Mouse (Mus musculus) intestine, embryonic 15.5 days (tissue): ENCODE results near the gene Kif27. TPM values are rescaled to one million over a fixed set of nuclear protein-coding genes. Genes with fewer than 3 reads are reported as not detected.

ENCODE experiments used
- ATAC-seq: fragments of 200-750 bp; cut with Nextera tagmentation; 2 replicates; pipeline ENCODE4 v1.8.0; 2017; ENCODE audit warnings: moderate TSS enrichment, moderate library complexity
- H3K27ac ChIP-seq: fragments of 300-500 bp; sonication (generic); 2 replicates; pipeline ENCODE4 v1.5.1; 2015; ENCODE audit warnings: mild to moderate bottlenecking, inconsistent platforms
- H3K27me3 ChIP-seq: fragments of 300-500 bp; sonication (generic); replicated peaks from 2 replicates; pipeline ENCODE4 v1.6.1; 2015; ENCODE audit warnings: inconsistent platforms
- H3K36me3 ChIP-seq: fragments of 300-500 bp; sonication (generic); 2 replicates; pipeline ENCODE4 v1.6.1; 2015; ENCODE audit warnings: inconsistent platforms
- H3K4me1 ChIP-seq: fragments of 300-500 bp; sonication (generic); replicated peaks from 2 replicates; pipeline ENCODE4 v1.6.1; 2015; ENCODE audit warnings: inconsistent platforms
- H3K4me2 ChIP-seq: fragments of 300-500 bp; sonication (generic); replicated peaks from 2 replicates; pipeline ENCODE4 v1.6.1; 2015; ENCODE audit warnings: mild to moderate bottlenecking, inconsistent platforms
- H3K4me3 ChIP-seq: fragments of 300-500 bp; sonication (generic); replicated peaks from 2 replicates; pipeline ENCODE4 v1.5.1; 2015; ENCODE audit warnings: inconsistent platforms
- H3K9ac ChIP-seq: fragments of 300-500 bp; sonication (generic); 2 replicates; pipeline ENCODE4 v1.6.1; 2015; ENCODE audit warnings: inconsistent platforms
- H3K9me3 ChIP-seq: fragments of 300-500 bp; sonication (generic); 2 replicates; pipeline ENCODE4 v1.6.1; 2016; ENCODE audit warnings: inconsistent platforms
- WGBS: fragments of 180-500 bp; shearing (Covaris S2); methylation state at CpG from one replicate; pipeline ENCODE4 v1.1.7; 2015; 5-methylcytosine and 5-hydroxymethylcytosine counted together
- polyA plus RNA-seq: library from polyadenylated mRNA; unstranded; fragments of >200 nt; fragmentation: Nextera tagmentation; extraction: Ambion mirVana; gene quantifications from 2 replicates; pipeline ENCODE4 v1.2.1, GENCODE M21; 2015

Kif27 gene
- polyA plus RNA-seq, 1 experiment from 2014 or later, result 0.69 TPM

DNA sequence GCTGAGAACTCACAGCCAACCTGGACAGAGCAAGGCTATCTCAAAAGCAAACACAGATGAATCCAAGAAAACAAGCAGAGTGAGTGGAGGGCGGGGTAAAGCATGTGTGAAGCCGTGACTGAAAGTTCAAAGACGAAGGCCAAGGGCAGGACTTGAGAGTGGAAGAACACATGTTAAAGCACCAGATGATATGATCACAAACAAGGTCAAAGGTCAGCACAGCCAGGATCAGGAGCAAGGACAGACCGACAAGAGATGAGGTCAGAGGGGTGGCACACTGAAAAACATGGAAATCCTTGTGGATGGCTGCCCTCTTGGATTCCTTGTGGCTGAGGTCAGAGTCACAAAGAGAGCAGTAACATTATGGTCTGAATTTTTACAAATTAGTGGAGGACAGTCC, 8.3 kb downstream of the Kif27 start:
- Histone ChIP-seq H3K27me3 (no peaks in the 10 kb centered on the region), H3K9ac (no peak overlapping the region), H3K27ac (no peak overlapping the region), H3K4me2 (no peak overlapping the region), H3K4me3 (no peak overlapping the region), H3K9me3 (no peaks in the 10 kb centered on the region), H3K4me1 (no peaks in the 10 kb centered on the region), H3K36me3 (no peaks in the 10 kb centered on the region)
- WGBS, result 47% methylated on average over 4 of the region's 4 CpGs
- ATAC-seq, result no peak

DNA sequence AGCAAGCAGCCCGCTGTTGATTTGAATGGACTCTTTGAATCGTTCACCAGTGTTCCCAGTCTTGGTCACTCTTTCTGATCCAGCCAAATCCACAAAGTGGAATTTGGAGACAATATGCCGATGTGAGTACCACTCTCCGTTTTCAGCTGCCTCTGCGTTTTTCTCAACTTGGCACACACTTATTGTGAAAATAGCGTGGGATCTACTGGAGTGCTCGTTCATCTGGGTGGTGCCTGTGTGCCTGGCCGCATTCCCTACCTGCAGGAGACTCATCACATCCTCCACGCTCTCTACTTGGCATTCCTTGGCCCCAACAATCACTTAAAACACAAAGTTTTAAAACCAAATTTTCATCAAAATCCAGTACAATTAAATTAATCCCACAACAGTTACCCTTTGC, 14.4 kb downstream of the Kif27 start:
- 80% methylated on average over 9 of the region's 9 CpGs for WGBS
- no peaks in the 10 kb centered on the region for H3K36me3 ChIP-seq
- H3K4me2 ChIP-seq, result no peak overlapping the region
- ATAC-seq, result no peak
- no peaks in the 10 kb centered on the region for H3K27me3 ChIP-seq
- no peak overlapping the region for H3K9ac ChIP-seq
- no peak overlapping the region for H3K4me3 ChIP-seq
- no peaks in the 10 kb centered on the region for H3K9me3 ChIP-seq
- no peaks in the 10 kb centered on the region for H3K4me1 ChIP-seq
- H3K27ac ChIP-seq, result no peak overlapping the region

- WGBS, result 78% methylated on average over 12 of the region's 12 CpGs
- Histone ChIP-seq H3K4me3 (no peak overlapping the region), H3K27me3 (no peaks in the 10 kb centered on the region), H3K36me3 (no peaks in the 10 kb centered on the region), H3K9me3 (no peaks in the 10 kb centered on the region), H3K4me2 (no peak overlapping the region), H3K9ac (no peak overlapping the region), H3K4me1 (no peaks in the 10 kb centered on the region), H3K27ac (no peak overlapping the region)
- no peak for ATAC-seq
Measured at GRCm38 (mm10) chr13:58337456-58337855, 21.5 kb downstream of the Kif27 start.

DNA sequence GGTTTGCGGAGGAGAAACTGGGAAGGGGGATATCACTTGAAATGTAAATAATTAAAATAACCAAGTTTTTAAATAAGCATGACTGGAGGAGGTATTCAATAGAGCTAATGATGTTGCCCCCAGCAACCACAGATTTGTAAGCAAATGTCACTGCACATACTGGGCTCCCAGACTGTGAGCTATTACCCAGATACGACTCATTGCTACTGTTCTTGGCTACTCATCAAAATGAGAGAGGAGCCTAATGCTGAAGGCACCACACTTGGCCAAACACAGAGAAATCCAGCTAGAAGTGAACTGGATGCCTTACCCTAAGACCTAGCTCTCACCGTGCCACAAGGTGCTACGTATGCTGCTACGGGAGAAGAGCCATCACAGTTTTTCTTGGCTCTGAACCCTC, 24.8 kb downstream of the Kif27 start:
- Histone ChIP-seq H3K27ac (no peak overlapping the region), H3K4me2 (no peak overlapping the region), H3K4me1 (no peaks in the 10 kb centered on the region), H3K36me3 (no peaks in the 10 kb centered on the region), H3K27me3 (no peaks in the 10 kb centered on the region), H3K9ac (no peak overlapping the region), H3K4me3 (no peak overlapping the region), H3K9me3 (no peaks in the 10 kb centered on the region)
- WGBS, result 87% methylated on average over 5 of the region's 5 CpGs
- no peak for ATAC-seq

GRCm38 (mm10) chr13:58317768-58318167, 41.2 kb downstream of the Kif27 start:
- H3K4me1 ChIP-seq, result no peaks in the 10 kb centered on the region
- H3K36me3 ChIP-seq, result no peaks in the 10 kb centered on the region
- ATAC-seq, result no peak
- no peak overlapping the region for H3K9ac ChIP-seq
- 54% methylated on average over 2 of the region's 2 CpGs for WGBS
- H3K9me3 ChIP-seq, result no peaks in the 10 kb centered on the region
- H3K27me3 ChIP-seq, result no peaks in the 10 kb centered on the region
- no peak overlapping the region for H3K4me3 ChIP-seq
- H3K4me2 ChIP-seq, result no peak overlapping the region
- no peak overlapping the region for H3K27ac ChIP-seq

GRCm38 (mm10) chr13:58314991-58315390, 43.9 kb downstream of the Kif27 start:
- Histone ChIP-seq H3K27me3 (no peaks in the 10 kb centered on the region), H3K36me3 (no peaks in the 10 kb centered on the region), H3K27ac (no peak overlapping the region), H3K9me3 (no peaks in the 10 kb centered on the region), H3K9ac (no peak overlapping the region), H3K4me2 (no peak overlapping the region), H3K4me1 (no peaks in the 10 kb centered on the region), H3K4me3 (no peak overlapping the region)
- whole genome bisulfite sequencing, result 55% methylated on average over 6 of the region's 6 CpGs
- no peak for ATAC-seq

DNA sequence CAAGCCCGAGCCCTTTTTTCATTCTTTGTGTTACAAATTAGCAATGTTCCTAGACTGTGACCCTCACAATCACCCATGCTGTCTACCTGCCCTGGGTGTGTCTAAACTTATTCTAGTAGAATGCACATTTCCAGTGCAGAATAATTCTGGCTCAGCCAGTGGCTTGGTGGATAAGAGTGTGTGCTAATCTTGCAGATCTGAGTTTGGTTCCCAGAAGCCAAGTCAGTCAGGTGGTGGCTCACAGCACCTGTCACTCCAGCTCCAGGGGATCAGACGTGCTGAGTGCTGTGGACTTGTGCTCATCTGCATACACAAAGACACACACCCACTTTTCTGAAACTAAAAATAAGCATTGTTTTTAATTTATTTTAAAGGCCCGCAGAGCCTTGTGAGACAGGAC, 45.2 kb downstream of the Kif27 start:
- H3K36me3 ChIP-seq, result no peaks in the 10 kb centered on the region
- no peaks in the 10 kb centered on the region for H3K9me3 ChIP-seq
- no peak overlapping the region for H3K9ac ChIP-seq
- 81% methylated on average over 3 of the region's 3 CpGs for WGBS
- no peak overlapping the region for H3K27ac ChIP-seq
- no peak overlapping the region for H3K4me2 ChIP-seq
- H3K27me3 ChIP-seq, result no peaks in the 10 kb centered on the region
- ATAC-seq, result no peak
- no peaks in the 10 kb centered on the region for H3K4me1 ChIP-seq
- no peak overlapping the region for H3K4me3 ChIP-seq

GRCm38 (mm10) chr13:58311351-58311750, 47.6 kb downstream of the Kif27 start:
- no peak overlapping the region for H3K4me2 ChIP-seq
- no peak for ATAC-seq
- H3K4me1 ChIP-seq, result no peaks in the 10 kb centered on the region
- no peaks in the 10 kb centered on the region for H3K9me3 ChIP-seq
- H3K27ac ChIP-seq, result no peak overlapping the region
- no peaks in the 10 kb centered on the region for H3K36me3 ChIP-seq
- WGBS, result 46% methylated on average over 3 of the region's 3 CpGs
- no peak overlapping the region for H3K9ac ChIP-seq
- H3K4me3 ChIP-seq, result no peak overlapping the region
- no peaks in the 10 kb centered on the region for H3K27me3 ChIP-seq

DNA sequence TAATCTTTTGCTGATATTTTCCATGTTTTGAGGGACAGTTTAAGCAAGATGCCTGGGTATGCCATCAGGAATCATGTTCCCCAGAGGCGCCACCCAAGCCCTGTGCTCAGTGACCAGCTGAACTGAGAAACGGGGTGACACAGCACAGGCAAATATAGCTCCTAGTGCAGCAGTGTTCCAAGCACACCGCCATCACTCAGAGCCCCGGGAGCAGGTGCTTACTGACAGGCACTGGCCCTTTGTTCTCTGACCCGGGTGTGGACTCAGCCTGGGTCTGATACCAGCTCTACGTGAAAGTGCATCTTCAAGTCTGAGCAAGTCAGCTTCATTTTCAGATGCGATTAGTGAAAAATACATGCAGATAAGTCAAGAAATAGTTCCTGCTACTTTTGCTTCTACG, 49.4 kb downstream of the Kif27 start:
- WGBS, result 66% methylated on average over 8 of the region's 8 CpGs

GRCm38 (mm10) chr13:58307453-58307852, 51.5 kb downstream of the Kif27 start:
- H3K27ac ChIP-seq, result no peak overlapping the region
- no peaks in the 10 kb centered on the region for H3K9me3 ChIP-seq
- H3K9ac ChIP-seq, result no peak overlapping the region
- no peaks in the 10 kb centered on the region for H3K27me3 ChIP-seq
- H3K4me2 ChIP-seq, result no peak overlapping the region
- no peak overlapping the region for H3K4me3 ChIP-seq
- WGBS, result 90% methylated on average over 5 of the region's 5 CpGs
- H3K4me1 ChIP-seq, result no peaks in the 10 kb centered on the region
- H3K36me3 ChIP-seq, result no peaks in the 10 kb centered on the region
- ATAC-seq, result no peak

More for the DNA sequence above, 49.4 kb downstream of the Kif27 start:
- no peaks in the 10 kb centered on the region for H3K4me1 ChIP-seq
- H3K4me2 ChIP-seq, result no peak overlapping the region
- no peak overlapping the region for H3K27ac ChIP-seq
- ATAC-seq, result no peak
- H3K36me3 ChIP-seq, result no peaks in the 10 kb centered on the region
- no peak overlapping the region for H3K4me3 ChIP-seq
- no peaks in the 10 kb centered on the region for H3K27me3 ChIP-seq
- H3K9ac ChIP-seq, result no peak overlapping the region
- no peaks in the 10 kb centered on the region for H3K9me3 ChIP-seq

GRCm38 (mm10) chr13:58305230-58305629, 53.7 kb downstream of the Kif27 start:
- H3K27me3 ChIP-seq, result no peaks in the 10 kb centered on the region

DNA sequence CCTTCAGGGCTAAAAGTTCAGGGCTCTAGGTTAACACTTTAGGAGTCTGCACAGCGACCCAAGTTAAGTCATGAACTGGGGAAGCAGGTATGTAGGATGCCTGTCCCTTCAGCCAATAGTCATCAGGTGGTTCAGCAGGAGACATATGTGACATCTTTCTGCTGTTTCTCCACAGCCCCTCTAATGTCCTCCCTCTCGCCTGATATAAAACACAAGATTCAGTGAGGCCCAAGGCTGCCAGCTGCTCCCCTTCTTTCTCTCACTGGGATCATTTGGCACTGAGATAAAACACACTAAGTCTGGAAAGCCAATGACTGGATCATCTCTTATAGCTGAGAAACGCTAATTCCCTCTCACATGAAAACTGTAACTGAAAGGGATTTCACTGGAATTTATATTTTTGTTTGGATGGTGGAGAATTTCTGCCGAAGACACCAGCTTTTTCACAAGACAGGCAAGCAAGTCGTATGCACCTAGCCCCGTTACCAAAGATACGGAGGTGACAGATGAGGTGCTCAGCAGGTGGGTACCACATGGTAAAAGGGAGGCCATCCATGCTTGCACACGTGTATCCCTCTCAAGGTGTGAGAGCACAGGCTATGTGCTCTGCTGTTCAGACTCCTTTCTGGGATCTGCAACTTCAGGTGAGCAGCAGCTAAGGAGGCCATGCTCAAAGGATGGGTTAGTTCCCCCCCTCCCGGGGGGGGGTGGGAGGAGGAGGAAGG, 56.3 kb downstream of the Kif27 start:
- Histone ChIP-seq H3K4me2 (no peak overlapping the region), H3K4me1 (no peaks in the 10 kb centered on the region), H3K4me3 (no peak overlapping the region), H3K9me3 (no peaks in the 10 kb centered on the region), H3K27me3 (no peaks in the 10 kb centered on the region), H3K27ac (no peak overlapping the region), H3K36me3 (no peaks in the 10 kb centered on the region), H3K9ac (no peak overlapping the region)
- ATAC-seq, result no peak
- 68% methylated on average over 9 of the region's 9 CpGs for WGBS

More at GRCm38 (mm10) chr13:58305230-58305629, 53.7 kb downstream of the Kif27 start:
- Histone ChIP-seq H3K36me3 (no peaks in the 10 kb centered on the region), H3K4me3 (no peak overlapping the region), H3K27ac (no peak overlapping the region), H3K4me1 (no peaks in the 10 kb centered on the region), H3K9ac (no peak overlapping the region), H3K4me2 (no peak overlapping the region), H3K9me3 (no peaks in the 10 kb centered on the region)
- 80% methylated on average over 2 of the region's 2 CpGs for WGBS
- no peak for ATAC-seq

- no peak for ATAC-seq
- Histone ChIP-seq H3K27ac (no peak overlapping the region), H3K4me2 (no peak overlapping the region), H3K9ac (no peak overlapping the region), H3K36me3 (no peaks in the 10 kb centered on the region), H3K27me3 (no peaks in the 10 kb centered on the region), H3K4me1 (no peaks in the 10 kb centered on the region), H3K9me3 (no peaks in the 10 kb centered on the region), H3K4me3 (no peak overlapping the region)
- WGBS, result 89% methylated on average over 6 of the region's 6 CpGs
Measured at GRCm38 (mm10) chr13:58301961-58302360, 57.0 kb downstream of the Kif27 start.
